Mouse (Mus musculus): Measurements from ENCODE around the gene Tmem119. TPM values are rescaled to one million over a fixed set of nuclear protein-coding genes. Genes with fewer than 3 reads are reported as not detected.
"Not testable (repeated sequence)": the region's sequence is repeated elsewhere in the genome, so short reads cannot be mapped to it uniquely, and the experiment has no call there.

Tmem119 gene
- polyA plus RNA-seq, 1 experiment: 0.03 TPM

DNA sequence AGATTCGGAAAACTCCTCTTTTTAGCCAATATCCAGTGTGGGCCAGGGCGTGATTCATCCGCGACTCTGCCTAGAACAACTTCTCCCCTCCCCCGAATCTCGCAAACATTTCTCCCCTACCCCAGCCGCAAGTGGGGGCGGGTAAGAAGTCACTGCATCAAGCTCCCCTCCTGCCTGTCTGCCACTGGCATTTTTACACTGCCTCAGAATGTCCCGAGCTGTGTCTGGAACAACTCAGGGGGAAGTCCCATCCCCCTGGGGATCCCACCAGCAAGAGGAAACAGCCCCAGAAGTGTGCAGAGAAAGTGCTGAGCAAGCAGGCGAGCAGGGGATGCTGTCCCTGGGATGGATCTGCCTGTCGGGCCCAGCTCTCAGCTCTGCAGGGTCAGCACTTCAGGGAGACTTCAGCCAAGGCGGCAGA lies 16.7 kb downstream of the Tmem119 start:
- H3K27me3 ChIP-seq (ENCODE audit: control insufficient read depth): peaks cover 28% of the 10 kb centered on the region
- H3K4me1 ChIP-seq (ENCODE audit: control insufficient read depth): no peaks in the 10 kb centered on the region; the same call in 1 of the 2 replicates
- peaks cover 6% of the 10 kb centered on the region for H3K9me3 ChIP-seq (ENCODE audit: control insufficient read depth, low read length)
- TF ChIP-seq TAL1 (IDR thresholded peaks at IDR 0.05; ENCODE audit: low read length) (no peak), GATA1 (IDR thresholded peaks at IDR 0.05; ENCODE audit: low read length) (no peak)
- H3K36me3 ChIP-seq (ENCODE audit: control insufficient read depth): peaks cover 4% of the 10 kb centered on the region
- no peak overlapping the region for H3K4me3 ChIP-seq (replicated peaks)

DNA sequence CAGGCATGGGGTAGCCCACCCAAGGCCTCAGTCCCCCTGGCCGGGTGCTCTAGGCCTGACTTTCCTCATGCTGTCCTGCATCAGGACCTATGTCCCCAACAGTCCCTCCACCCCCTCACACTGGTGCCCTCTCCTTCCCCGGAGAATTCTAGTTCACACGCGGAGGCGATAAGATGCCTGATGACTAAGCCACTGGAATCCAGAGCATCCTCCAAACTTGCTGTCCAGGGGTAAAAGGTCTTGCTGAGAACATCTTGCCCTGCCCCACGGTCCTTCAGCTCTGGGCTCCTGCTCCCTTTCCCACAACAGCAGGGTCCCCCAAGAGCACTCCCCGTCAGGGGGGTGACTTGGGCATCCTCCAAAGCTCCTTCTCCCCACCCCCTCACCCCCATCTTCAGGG lies 17.7 kb downstream of the Tmem119 start:
- TF ChIP-seq GATA1 (IDR thresholded peaks at IDR 0.05; ENCODE audit: low read length): no peak
- no peak for TF ChIP-seq TAL1 (IDR thresholded peaks at IDR 0.05; ENCODE audit: low read length)
- Histone ChIP-seq H3K4me3 (replicated peaks) (no peak overlapping the region), H3K36me3 (ENCODE audit: control insufficient read depth) (peaks cover 13% of the 10 kb centered on the region), H3K9me3 (ENCODE audit: control insufficient read depth, low read length) (peaks cover 6% of the 10 kb centered on the region), H3K27me3 (ENCODE audit: control insufficient read depth) (peaks cover 28% of the 10 kb centered on the region), H3K4me1 (ENCODE audit: control insufficient read depth) (no peaks in the 10 kb centered on the region; the same call in 1 of the 2 replicates)

DNA sequence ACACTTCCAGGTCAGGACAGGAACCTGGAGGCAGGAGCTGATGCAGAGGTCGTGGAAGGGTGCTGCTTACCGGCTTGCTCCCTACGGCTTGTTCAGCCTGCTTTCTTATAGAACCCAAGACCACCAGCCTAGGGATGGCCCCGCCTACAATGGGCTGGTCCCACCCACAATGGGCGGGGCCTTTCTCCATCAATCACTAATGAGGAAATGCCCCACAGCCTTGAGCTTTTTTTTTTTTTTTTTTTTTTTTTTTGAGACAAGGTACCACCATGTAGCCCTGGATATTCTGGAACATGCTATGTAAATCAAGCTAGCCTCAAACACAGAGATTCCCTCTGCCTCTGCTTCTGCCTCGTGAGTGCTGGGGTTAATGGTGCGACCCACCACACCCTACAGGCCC lies 18.4 kb downstream of the Tmem119 start:
- Histone ChIP-seq H3K4me1 (ENCODE audit: control insufficient read depth) (no peaks in the 10 kb centered on the region; the same call in 1 of the 2 replicates), H3K4me3 (replicated peaks) (no peak overlapping the region), H3K27me3 (ENCODE audit: control insufficient read depth) (peaks cover 28% of the 10 kb centered on the region), H3K9me3 (ENCODE audit: control insufficient read depth, low read length) (peaks cover 6% of the 10 kb centered on the region), H3K36me3 (ENCODE audit: control insufficient read depth) (peaks cover 19% of the 10 kb centered on the region)
- TF ChIP-seq GATA1 (IDR thresholded peaks at IDR 0.05; ENCODE audit: low read length) (no peak), TAL1 (IDR thresholded peaks at IDR 0.05; ENCODE audit: low read length) (no peak; the same call in 2 of the 3 replicates)

DNA sequence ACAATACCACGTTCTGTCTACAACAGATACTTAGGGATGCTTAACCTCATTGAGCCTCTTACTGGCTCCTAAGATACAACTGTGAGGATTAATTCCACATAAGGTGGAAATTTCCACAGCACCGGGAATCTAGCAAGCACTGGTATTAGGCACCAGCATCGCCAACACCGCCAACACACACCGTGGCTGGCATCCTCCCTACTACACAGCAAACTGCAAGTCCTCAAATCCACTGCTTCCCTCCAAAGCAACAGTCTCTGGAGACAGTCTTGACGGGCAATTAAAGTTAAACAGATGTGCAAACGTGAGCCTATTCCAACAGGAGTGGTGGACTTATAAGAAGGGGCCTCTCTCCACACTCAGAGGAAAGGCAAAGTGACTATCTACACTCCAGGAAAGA lies 19.1 kb downstream of the Tmem119 start:
- Histone ChIP-seq H3K9me3 (ENCODE audit: control insufficient read depth, low read length) (peaks cover 6% of the 10 kb centered on the region), H3K36me3 (ENCODE audit: control insufficient read depth) (peaks cover 26% of the 10 kb centered on the region), H3K4me3 (replicated peaks) (no peak overlapping the region), H3K27me3 (ENCODE audit: control insufficient read depth) (peaks cover 28% of the 10 kb centered on the region), H3K4me1 (ENCODE audit: control insufficient read depth) (no peaks in the 10 kb centered on the region; the same call in 1 of the 2 replicates)
- TF ChIP-seq GATA1 (IDR thresholded peaks at IDR 0.05; ENCODE audit: low read length): no peak
- no peak for TF ChIP-seq TAL1 (IDR thresholded peaks at IDR 0.05; ENCODE audit: low read length)

DNA sequence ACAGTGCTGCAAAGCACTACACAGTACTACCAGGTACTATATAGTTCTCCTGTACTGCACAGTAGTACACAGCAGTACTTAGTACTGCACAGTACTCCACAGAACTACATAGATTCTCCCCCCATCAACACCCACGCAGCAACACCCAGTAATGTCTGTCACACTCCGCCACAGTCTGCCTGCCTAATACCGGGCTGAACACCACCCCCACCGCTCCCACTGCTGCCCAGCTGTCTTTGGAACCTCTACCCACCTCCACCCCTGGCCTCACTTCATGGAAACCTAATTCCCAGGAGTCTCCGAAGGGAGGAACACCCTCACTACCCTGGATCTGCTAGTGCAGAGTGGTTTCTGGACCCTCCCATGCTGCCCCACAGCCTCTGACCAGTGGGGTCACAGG lies 19.6 kb downstream of the Tmem119 start:
- TF ChIP-seq GATA1 (IDR thresholded peaks at IDR 0.05; ENCODE audit: low read length): no peak
- no peak for TF ChIP-seq TAL1 (IDR thresholded peaks at IDR 0.05; ENCODE audit: low read length)
- Histone ChIP-seq H3K27me3 (ENCODE audit: control insufficient read depth) (peaks cover 28% of the 10 kb centered on the region), H3K36me3 (ENCODE audit: control insufficient read depth) (peaks cover 31% of the 10 kb centered on the region), H3K4me1 (ENCODE audit: control insufficient read depth) (no peaks in the 10 kb centered on the region; the same call in 1 of the 2 replicates), H3K9me3 (ENCODE audit: control insufficient read depth, low read length) (peaks cover 6% of the 10 kb centered on the region), H3K4me3 (replicated peaks) (no peak overlapping the region)

DNA sequence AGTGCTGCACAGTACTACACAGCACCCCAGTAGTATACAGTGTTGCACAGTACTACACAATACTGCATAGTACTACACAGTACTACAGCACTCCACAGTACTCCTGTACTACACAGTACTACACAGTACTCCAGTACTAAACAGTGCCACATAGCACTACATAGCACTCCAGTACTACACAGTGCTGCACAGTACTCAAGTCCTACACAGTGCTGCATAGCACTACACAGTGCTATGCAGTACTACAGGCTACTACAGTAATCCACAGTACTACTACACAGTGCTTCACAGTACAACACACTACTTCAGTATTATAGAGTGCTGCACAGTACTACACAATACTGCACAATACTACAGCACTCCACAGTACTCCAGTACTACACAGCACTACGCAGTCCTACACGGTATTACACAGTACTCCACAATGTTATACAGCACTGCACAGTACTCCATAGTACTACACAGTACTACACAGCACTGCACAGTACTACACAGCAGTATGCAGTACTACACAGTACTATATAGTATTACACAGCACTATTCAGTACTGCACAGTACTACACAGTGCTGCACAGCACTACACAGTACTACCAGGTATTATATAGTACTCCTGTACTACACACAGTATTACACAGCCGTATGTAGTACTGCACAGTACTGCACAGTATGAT lies 20.1 kb downstream of the Tmem119 start:
- Histone ChIP-seq H3K9me3 (ENCODE audit: control insufficient read depth, low read length) (peaks cover 6% of the 10 kb centered on the region), H3K4me3 (replicated peaks) (no peak overlapping the region), H3K4me1 (ENCODE audit: control insufficient read depth) (no peaks in the 10 kb centered on the region; the same call in 1 of the 2 replicates), H3K36me3 (ENCODE audit: control insufficient read depth) (peaks cover 36% of the 10 kb centered on the region), H3K27me3 (ENCODE audit: control insufficient read depth) (peaks cover 28% of the 10 kb centered on the region)
- TF ChIP-seq TAL1 (IDR thresholded peaks at IDR 0.05; ENCODE audit: low read length): no peak
- no peak for TF ChIP-seq GATA1 (IDR thresholded peaks at IDR 0.05; ENCODE audit: low read length)

DNA sequence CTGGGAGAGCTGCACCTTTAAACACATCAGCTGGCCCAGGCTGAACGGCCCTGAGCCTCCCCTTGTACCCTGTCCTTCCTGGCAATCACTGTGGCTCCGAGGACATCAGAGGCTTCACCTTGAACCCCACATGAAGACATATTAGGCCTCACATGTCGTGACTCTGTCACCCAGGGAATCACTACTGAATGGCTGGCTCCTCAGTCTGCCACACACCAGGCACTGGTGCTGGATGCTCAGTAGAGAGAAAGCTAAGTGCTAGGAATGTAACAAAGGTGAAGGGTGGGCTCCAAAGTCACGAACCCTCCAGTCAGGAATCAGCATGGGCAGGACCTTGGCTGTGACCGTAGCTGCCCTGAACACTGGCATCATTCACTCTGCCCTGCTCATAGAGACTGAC lies 20.7 kb downstream of the Tmem119 start:
- no peak overlapping the region for H3K4me3 ChIP-seq (replicated peaks)
- peaks cover 5% of the 10 kb centered on the region for H3K9me3 ChIP-seq (ENCODE audit: control insufficient read depth, low read length)
- TF ChIP-seq TAL1 (IDR thresholded peaks at IDR 0.05; ENCODE audit: low read length) (no peak), GATA1 (IDR thresholded peaks at IDR 0.05; ENCODE audit: low read length) (no peak)
- peaks cover under 1% of the 10 kb centered on the region for H3K4me1 ChIP-seq (ENCODE audit: control insufficient read depth)
- H3K27me3 ChIP-seq (ENCODE audit: control insufficient read depth): peaks cover 23% of the 10 kb centered on the region
- peaks cover 43% of the 10 kb centered on the region for H3K36me3 ChIP-seq (ENCODE audit: control insufficient read depth)

DNA sequence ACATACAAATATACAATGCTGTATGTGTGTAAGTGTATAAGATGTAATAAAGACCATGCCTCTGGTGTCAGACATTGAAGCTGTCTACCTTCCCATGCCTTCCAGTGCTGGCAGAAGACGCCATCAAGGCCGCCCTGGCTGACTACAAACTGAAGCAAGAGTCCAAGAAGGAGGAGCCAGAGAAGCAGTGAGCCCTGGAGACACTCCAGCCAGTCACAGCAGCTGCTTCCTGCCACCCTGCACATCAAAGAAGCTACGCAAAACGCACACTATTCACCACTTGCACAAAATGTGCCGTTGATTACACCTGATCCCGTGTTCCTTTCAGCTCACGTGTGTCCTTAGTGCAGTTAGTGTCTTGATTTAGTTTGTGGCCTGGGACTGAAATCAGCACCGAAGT lies 22.6 kb downstream of the Tmem119 start:
- not testable (repeated sequence) for H3K4me3 ChIP-seq (replicated peaks); H3K27me3 ChIP-seq (ENCODE audit: control insufficient read depth); H3K9me3 ChIP-seq (ENCODE audit: control insufficient read depth, low read length)
- peaks cover 17% of the 10 kb centered on the region for H3K4me1 ChIP-seq (ENCODE audit: control insufficient read depth)
- peaks cover 49% of the 10 kb centered on the region for H3K36me3 ChIP-seq (ENCODE audit: control insufficient read depth)

DNA sequence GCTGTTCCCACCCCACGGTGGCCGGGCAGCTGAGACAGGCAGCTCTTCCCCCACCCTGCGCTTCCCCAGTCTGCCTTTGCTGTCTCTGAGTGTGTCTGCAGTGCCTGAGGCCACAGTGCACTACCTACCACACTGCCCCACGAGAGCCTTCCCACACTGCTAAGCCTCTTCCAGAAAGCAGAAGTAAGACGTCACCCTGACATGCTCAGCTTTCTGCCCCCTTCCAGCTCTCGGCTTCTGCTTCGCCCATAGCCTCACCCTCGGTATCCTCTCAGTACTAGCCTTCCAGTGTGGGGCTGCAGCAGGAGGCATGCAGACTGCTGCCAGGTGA lies 23.5 kb downstream of the Tmem119 start:
- H3K36me3 ChIP-seq (ENCODE audit: control insufficient read depth): peaks cover 49% of the 10 kb centered on the region
- H3K9me3 ChIP-seq (ENCODE audit: control insufficient read depth, low read length): no peaks in the 10 kb centered on the region; the same call in 1 of the 2 replicates
- H3K4me3 ChIP-seq (replicated peaks): no peak overlapping the region
- TF ChIP-seq TAL1 (IDR thresholded peaks at IDR 0.05; ENCODE audit: low read length) (no peak), GATA1 (IDR thresholded peaks at IDR 0.05; ENCODE audit: low read length) (no peak)
- H3K4me1 ChIP-seq (ENCODE audit: control insufficient read depth): peaks cover 22% of the 10 kb centered on the region
- no peaks in the 10 kb centered on the region for H3K27me3 ChIP-seq (ENCODE audit: control insufficient read depth)
